In genomic region chr1:89656643-89657321, GRCm38 (mm10) we compare ENCODE assay signal across 8 mouse cellular contexts.
DNase-seq lines count a peak whose midpoint lies in the region; ATAC-seq lines count a peak whose summit lies in the region.

No protein-coding gene starts in this region.

- intact Hi-C loops in heart, postnatal 25 days (cut with DNase I), result no loop called here

- no peak for ATAC-seq in megakaryocyte, adult 5-6 weeks (ENCODE audit: poor library complexity, severe bottlenecking)

- DNase-seq in heart, adult 11 months, result peak; percentile 95
- no peak for DNase-seq in heart, postnatal 25 days (ENCODE audit: low spot score)
- peak; percentile 77 for DNase-seq in Muller cell, postnatal 12 days (ENCODE audit: inconsistent ontology term)
- DNase-seq in cerebellum, postnatal 25 days, result peak; percentile 54 to 70
- peak; percentile 54 to 63 for DNase-seq in kidney, postnatal 4 days
- peak; percentile 71 for DNase-seq in lung, postnatal 36 days
- no peak for DNase-seq in urinary bladder, postnatal 10 days (ENCODE audit: low spot score)

Comparison
In these comparisons a context has a peak if more than half of its experiments do, and no peak if none do; other contexts are left out.
1. DNase-seq: peak in heart, adult 11 months (single experiment), Muller cell, postnatal 12 days (single experiment), cerebellum, postnatal 25 days (2 of 2), kidney, postnatal 4 days (2 of 2) and lung, postnatal 36 days (single experiment); none in heart, postnatal 25 days (single experiment) and urinary bladder, postnatal 10 days (single experiment).